Mouse (Mus musculus) liver, embryonic 11.5 days (tissue): ENCODE data around the gene Brinp2. TPM values are rescaled to one million over a fixed set of nuclear protein-coding genes. Genes with fewer than 3 reads are reported as not detected.

Source experiments
- ATAC-seq: fragments of 200-750 bp; cut with Nextera tagmentation; replicated peaks from 2 replicates; pipeline ENCODE4 v1.8.0; 2017; ENCODE audit warnings: moderate number of reproducible peaks, mild to moderate bottlenecking, moderate TSS enrichment, moderate library complexity; ENCODE audit not compliant: low FRiP score
- DNase-seq: peaks from one replicate; pipeline ENCODE4 v3.0.0-alpha.2; 2017; ENCODE audit warnings: low spot score
- H3K27ac ChIP-seq: fragments of 300-500 bp; sonication (generic); 2 replicates; pipeline ENCODE4 v1.5.1; 2014; ENCODE audit warnings: mild to moderate bottlenecking, low read depth, low read length, control low read depth
- H3K27me3 ChIP-seq: fragments of 300-500 bp; sonication (generic); replicated peaks from 2 replicates; pipeline ENCODE4 v1.6.1; 2014; ENCODE audit warnings: low read length, mixed read lengths; ENCODE audit not compliant: control insufficient read depth, insufficient read depth
- H3K36me3 ChIP-seq: fragments of 300-500 bp; sonication (generic); 2 replicates; pipeline ENCODE4 v1.6.1; 2014; ENCODE audit warnings: mild to moderate bottlenecking, low read length, moderate library complexity, mixed read lengths; ENCODE audit not compliant: control insufficient read depth, insufficient read depth
- H3K4me1 ChIP-seq: fragments of 300-500 bp; sonication (generic); replicated peaks from 2 replicates; pipeline ENCODE4 v1.6.1; 2014; ENCODE audit warnings: low read length, mixed read lengths; ENCODE audit not compliant: control insufficient read depth, insufficient read depth
- H3K4me2 ChIP-seq: fragments of 300-500 bp; sonication (generic); 2 replicates; pipeline ENCODE4 v1.6.1; 2014; ENCODE audit warnings: mild to moderate bottlenecking, control low read depth, moderate library complexity
- H3K4me3 ChIP-seq: fragments of 300-500 bp; sonication (generic); 2 replicates; pipeline ENCODE4 v1.5.1; 2014; ENCODE audit warnings: low read depth, low read length, control low read depth
- H3K9ac ChIP-seq: fragments of 300-500 bp; sonication (generic); 2 replicates; pipeline ENCODE4 v1.6.1; 2014; ENCODE audit warnings: low read depth, low read length, control low read depth
- H3K9me3 ChIP-seq: fragments of 300-500 bp; sonication (generic); 2 replicates; pipeline ENCODE4 v1.6.1; 2016; ENCODE audit warnings: low read length, inconsistent platforms, mixed read lengths; ENCODE audit not compliant: control insufficient read depth
- WGBS: fragments of 180-500 bp; shearing (Covaris S2); extraction: QIAGEN DNeasy Blood & Tissue Kit; methylation state at CpG from one replicate; pipeline ENCODE4 v1.1.7; 2014; 5-methylcytosine and 5-hydroxymethylcytosine counted together
- polyA plus RNA-seq: library from polyadenylated mRNA; unstranded; fragments of >200 nt; fragmentation: Nextera tagmentation; extraction: Ambion mirVana; gene quantifications from 2 replicates; pipeline ENCODE4 v1.2.1, GENCODE M21; 2014

Gene Brinp2
- polyA plus RNA-seq, 1 experiment from 2014 or later = 0.44 TPM

- Histone ChIP-seq H3K27me3 (no peaks in the 10 kb centered on the region), H3K4me3 (no peak overlapping the region), H3K4me1 (no peaks in the 10 kb centered on the region), H3K36me3 (no peaks in the 10 kb centered on the region), H3K9ac (no peak overlapping the region), H3K4me2 (no peak overlapping the region), H3K27ac (no peak overlapping the region), H3K9me3 (no peaks in the 10 kb centered on the region)
- 75% methylated on average over 6 of the region's 6 CpGs for WGBS
- no peak for DNase-seq
- no peak for ATAC-seq
Observed at GRCm38 (mm10) chr1:158323325-158323724, 32.8 kb downstream of the Brinp2 start.

GRCm38 (mm10) chr1:158310426-158311156, 45.5 kb downstream of the Brinp2 start:
- Histone ChIP-seq H3K4me1 (no peaks in the 10 kb centered on the region), H3K4me2 (no peak overlapping the region), H3K36me3 (no peaks in the 10 kb centered on the region), H3K4me3 (no peak overlapping the region), H3K9me3 (no peaks in the 10 kb centered on the region), H3K27ac (no peak overlapping the region), H3K27me3 (no peaks in the 10 kb centered on the region), H3K9ac (no peak overlapping the region)
- no peak for DNase-seq
- WGBS = 59% methylated on average over 5 of the region's 5 CpGs
- ATAC-seq = no peak

GRCm38 (mm10) chr1:158297042-158297441, 59.1 kb downstream of the Brinp2 start:
- Histone ChIP-seq H3K27me3 (no peaks in the 10 kb centered on the region), H3K4me1 (no peaks in the 10 kb centered on the region), H3K27ac (no peak overlapping the region), H3K4me2 (no peak overlapping the region), H3K9ac (no peak overlapping the region), H3K4me3 (no peak overlapping the region), H3K9me3 (no peaks in the 10 kb centered on the region), H3K36me3 (no peaks in the 10 kb centered on the region)
- no peak for ATAC-seq
- WGBS = 68% methylated on average over 7 of the region's 7 CpGs
- DNase-seq = no peak

- Histone ChIP-seq H3K9me3 (no peaks in the 10 kb centered on the region), H3K36me3 (no peaks in the 10 kb centered on the region), H3K27me3 (no peaks in the 10 kb centered on the region), H3K4me1 (no peaks in the 10 kb centered on the region), H3K4me3 (no peak overlapping the region), H3K9ac (no peak overlapping the region), H3K27ac (no peak overlapping the region), H3K4me2 (no peak overlapping the region)
- no peak for ATAC-seq
- DNase-seq = no peak
- 68% methylated on average over 8 of the region's 8 CpGs for WGBS
Observed at GRCm38 (mm10) chr1:158296287-158296931, 59.7 kb downstream of the Brinp2 start.

- WGBS = 55% methylated on average over 16 of the region's 16 CpGs
- no peak overlapping the region for H3K9ac ChIP-seq
- no peaks in the 10 kb centered on the region for H3K9me3 ChIP-seq
- H3K27me3 ChIP-seq = no peaks in the 10 kb centered on the region
- H3K4me3 ChIP-seq = no peak overlapping the region
- no peaks in the 10 kb centered on the region for H3K36me3 ChIP-seq
- H3K27ac ChIP-seq = no peak overlapping the region
- DNase-seq (no peak), ATAC-seq (no peak)
- H3K4me1 ChIP-seq = no peaks in the 10 kb centered on the region
- H3K4me2 ChIP-seq = no peak overlapping the region
Observed at GRCm38 (mm10) chr1:158295270-158295669, 60.9 kb downstream of the Brinp2 start.

GRCm38 (mm10) chr1:158285198-158285597, 70.9 kb downstream of the Brinp2 start:
- Histone ChIP-seq H3K4me1 (no peaks in the 10 kb centered on the region), H3K4me3 (no peak overlapping the region), H3K36me3 (no peaks in the 10 kb centered on the region), H3K27me3 (no peaks in the 10 kb centered on the region), H3K9ac (no peak overlapping the region), H3K9me3 (no peaks in the 10 kb centered on the region), H3K4me2 (no peak overlapping the region), H3K27ac (no peak overlapping the region)
- no peak for ATAC-seq
- no peak for DNase-seq
- WGBS = 71% methylated on average over 3 of the region's 3 CpGs

GRCm38 (mm10) chr1:158283869-158284268, 72.3 kb downstream of the Brinp2 start:
- Histone ChIP-seq H3K4me1 (no peaks in the 10 kb centered on the region), H3K36me3 (no peaks in the 10 kb centered on the region), H3K4me3 (no peak overlapping the region), H3K27me3 (no peaks in the 10 kb centered on the region), H3K27ac (no peak overlapping the region), H3K9me3 (no peaks in the 10 kb centered on the region), H3K4me2 (no peak overlapping the region), H3K9ac (no peak overlapping the region)
- 80% methylated on average over 7 of the region's 7 CpGs for WGBS
- DNase-seq (no peak), ATAC-seq (no peak)

- Histone ChIP-seq H3K4me2 (no peak overlapping the region), H3K9ac (no peak overlapping the region), H3K4me3 (no peak overlapping the region), H3K27me3 (no peaks in the 10 kb centered on the region), H3K27ac (no peak overlapping the region), H3K4me1 (no peaks in the 10 kb centered on the region), H3K9me3 (no peaks in the 10 kb centered on the region), H3K36me3 (no peaks in the 10 kb centered on the region)
- ATAC-seq (no peak), DNase-seq (no peak)
- 81% methylated on average over 9 of the region's 9 CpGs for WGBS
Observed at GRCm38 (mm10) chr1:158272058-158272457, 84.1 kb downstream of the Brinp2 start.

- Histone ChIP-seq H3K27ac (no peak overlapping the region), H3K36me3 (no peaks in the 10 kb centered on the region), H3K9me3 (no peaks in the 10 kb centered on the region), H3K4me2 (no peak overlapping the region), H3K27me3 (no peaks in the 10 kb centered on the region), H3K4me1 (no peaks in the 10 kb centered on the region), H3K9ac (no peak overlapping the region), H3K4me3 (no peak overlapping the region)
- no peak for ATAC-seq
- DNase-seq = no peak
- 55% methylated on average over 8 of the region's 8 CpGs for WGBS
Observed at GRCm38 (mm10) chr1:158267020-158267571, 89.0 kb downstream of the Brinp2 start.
